Mouse (Mus musculus): ENCODE results near the gene Cd6. TPM values are rescaled to one million over a fixed set of nuclear protein-coding genes. Genes with fewer than 3 reads are reported as not detected.

Gene Cd6
- polyA plus RNA-seq, 1 experiment = 3.1 TPM

- WGBS = 80% methylated on average over 11 of the region's 11 CpGs
- no peaks in the 10 kb centered on the region for H3K36me3 ChIP-seq (ENCODE audit: control insufficient read depth, insufficient read depth, low read length)
- no peak overlapping the region for H3K27ac ChIP-seq (ENCODE audit: insufficient read depth, low read depth, low read length)
- H3K4me1 ChIP-seq (ENCODE audit: control insufficient read depth, insufficient read depth, low read length) = no peaks in the 10 kb centered on the region
- DNase-seq = no peak
- no peak overlapping the region for H3K4me3 ChIP-seq (ENCODE audit: insufficient read depth, low read depth, low read length)
- TF ChIP-seq POLR2A (IDR thresholded peaks at IDR 0.05; ENCODE audit: low read depth, low read length) (no peak), CTCF (conservative IDR thresholded peaks at IDR 0.05; ENCODE audit: insufficient read depth, insufficient read length, low read depth, low read length) (no peak)
- H3K27me3 ChIP-seq (replicated peaks; ENCODE audit: control insufficient read depth, insufficient read depth, low read length) = no peaks in the 10 kb centered on the region
Observed at GRCm38 (mm10) chr19:10809428-10810175, 20.3 kb downstream of the Cd6 start.

DNA sequence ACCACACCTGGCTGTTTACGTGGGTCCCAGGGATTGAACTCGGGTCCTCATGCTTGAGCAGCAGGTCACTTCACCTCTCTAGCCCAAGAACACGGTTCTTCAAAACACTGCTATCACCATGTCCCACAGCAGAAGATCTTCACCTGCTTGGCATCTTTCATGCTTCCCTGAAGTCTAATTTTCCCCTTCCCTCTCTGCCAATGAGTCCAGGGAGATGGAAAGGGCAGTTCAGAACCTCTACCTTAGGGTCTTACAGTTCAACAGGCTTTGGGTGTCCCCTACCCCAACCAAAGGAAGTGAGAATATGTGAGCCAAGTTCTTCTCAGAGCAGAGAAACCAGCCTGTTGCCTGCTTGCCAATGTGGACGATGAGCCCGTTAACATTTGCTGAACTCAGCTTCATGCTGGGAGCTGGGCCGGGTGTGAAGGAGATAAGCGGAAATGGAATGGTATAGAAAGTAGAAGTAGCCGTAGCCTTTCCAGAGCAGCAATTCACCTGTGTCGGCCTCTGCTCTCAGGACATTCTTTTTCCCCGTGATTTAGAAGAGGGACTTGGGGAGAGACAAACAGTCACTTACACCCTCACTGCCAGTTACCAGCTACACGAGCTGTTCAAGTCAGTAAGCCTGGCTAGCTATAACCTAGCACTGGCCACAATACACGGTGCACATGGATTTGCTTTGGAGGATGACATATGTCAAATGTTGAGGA lies 21.2 kb downstream of the Cd6 start:
- no peak overlapping the region for H3K27ac ChIP-seq (ENCODE audit: insufficient read depth, low read depth, low read length)

DNA sequence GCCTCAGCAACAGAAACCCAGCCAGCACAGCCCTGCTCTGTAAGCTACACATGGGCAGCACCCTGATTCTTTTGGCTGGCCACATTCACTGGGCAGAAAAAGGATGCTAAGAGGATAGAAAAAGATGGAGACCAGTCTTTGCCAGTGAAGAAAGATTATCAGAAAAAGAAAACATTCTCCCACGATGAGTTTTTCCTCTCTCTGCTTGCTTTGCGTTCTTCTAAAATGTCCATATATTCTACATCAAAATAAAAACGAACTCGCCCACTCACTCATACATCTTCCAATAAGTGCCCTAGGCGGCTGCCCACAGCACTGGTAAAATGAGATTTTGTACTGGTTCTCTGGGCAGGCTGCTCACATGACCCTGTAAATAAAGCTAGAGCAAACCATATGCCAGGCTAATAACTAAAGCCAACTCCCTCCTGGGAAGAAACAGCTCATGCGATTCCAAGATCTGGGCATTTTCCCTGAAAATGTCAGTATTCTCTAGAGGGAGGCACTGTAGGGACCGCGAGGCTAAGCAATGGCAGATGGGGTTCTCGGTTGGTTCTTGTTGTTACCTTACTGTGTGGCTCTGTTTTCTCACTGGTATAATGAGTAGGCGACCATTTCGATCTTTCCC lies 24.1 kb downstream of the Cd6 start:
- Histone ChIP-seq H3K4me3 (ENCODE audit: insufficient read depth, low read depth, low read length) (no peak overlapping the region), H3K27ac (ENCODE audit: insufficient read depth, low read depth, low read length) (no peak overlapping the region), H3K27me3 (replicated peaks; ENCODE audit: control insufficient read depth, insufficient read depth, low read length) (no peaks in the 10 kb centered on the region), H3K36me3 (ENCODE audit: control insufficient read depth, insufficient read depth, low read length) (no peaks in the 10 kb centered on the region), H3K4me1 (ENCODE audit: control insufficient read depth, insufficient read depth, low read length) (no peaks in the 10 kb centered on the region)
- TF ChIP-seq POLR2A (IDR thresholded peaks at IDR 0.05; ENCODE audit: low read depth, low read length) = no peak
- no peak for TF ChIP-seq CTCF (conservative IDR thresholded peaks at IDR 0.05; ENCODE audit: insufficient read depth, insufficient read length, low read depth, low read length)
- 75% methylated on average over 11 of the region's 11 CpGs for WGBS
- DNase-seq = no peak

More for the DNA sequence above, 21.2 kb downstream of the Cd6 start:
- 90% methylated on average over 12 of the region's 12 CpGs for WGBS
- Histone ChIP-seq H3K36me3 (ENCODE audit: control insufficient read depth, insufficient read depth, low read length) (no peaks in the 10 kb centered on the region), H3K27me3 (replicated peaks; ENCODE audit: control insufficient read depth, insufficient read depth, low read length) (no peaks in the 10 kb centered on the region), H3K4me3 (ENCODE audit: insufficient read depth, low read depth, low read length) (no peak overlapping the region), H3K4me1 (ENCODE audit: control insufficient read depth, insufficient read depth, low read length) (no peaks in the 10 kb centered on the region)
- no peak for TF ChIP-seq CTCF (conservative IDR thresholded peaks at IDR 0.05; ENCODE audit: insufficient read depth, insufficient read length, low read depth, low read length)
- TF ChIP-seq POLR2A (IDR thresholded peaks at IDR 0.05; ENCODE audit: low read depth, low read length) = no peak
- no peak for DNase-seq

- H3K27ac ChIP-seq (ENCODE audit: insufficient read depth, low read depth, low read length) = no peak overlapping the region
Observed at GRCm38 (mm10) chr19:10804850-10805660, 24.8 kb downstream of the Cd6 start.

DNA sequence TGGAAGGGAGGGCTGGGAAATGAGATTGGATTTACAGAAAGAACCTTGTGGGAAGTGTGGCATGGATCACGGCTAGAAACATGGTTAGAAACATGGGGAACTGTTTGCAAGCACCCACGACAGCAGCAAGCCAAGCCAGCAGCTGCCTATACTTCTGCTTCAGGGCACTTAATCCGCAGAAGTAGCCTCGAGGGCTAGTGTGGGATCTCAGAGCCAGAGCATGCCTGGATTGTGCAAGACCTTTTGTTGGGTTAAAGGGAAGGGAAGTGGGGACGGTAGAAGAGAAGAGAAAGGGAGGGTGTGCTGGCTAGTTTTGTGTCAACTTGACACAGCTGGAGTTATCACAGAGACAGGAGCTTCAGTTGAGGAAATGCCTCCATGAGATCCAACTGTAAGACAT lies 26.1 kb downstream of the Cd6 start:
- no peak for DNase-seq
- H3K4me3 ChIP-seq (ENCODE audit: insufficient read depth, low read depth, low read length) = no peak overlapping the region
- H3K27me3 ChIP-seq (replicated peaks; ENCODE audit: control insufficient read depth, insufficient read depth, low read length) = no peaks in the 10 kb centered on the region
- TF ChIP-seq CTCF (conservative IDR thresholded peaks at IDR 0.05; ENCODE audit: insufficient read depth, insufficient read length, low read depth, low read length) = no peak
- no peak for TF ChIP-seq POLR2A (IDR thresholded peaks at IDR 0.05; ENCODE audit: low read depth, low read length)
- no peaks in the 10 kb centered on the region for H3K36me3 ChIP-seq (ENCODE audit: control insufficient read depth, insufficient read depth, low read length)
- no peak overlapping the region for H3K27ac ChIP-seq (ENCODE audit: insufficient read depth, low read depth, low read length)
- no peaks in the 10 kb centered on the region for H3K4me1 ChIP-seq (ENCODE audit: control insufficient read depth, insufficient read depth, low read length)
- WGBS = 72% methylated on average over 5 of the region's 5 CpGs

More at GRCm38 (mm10) chr19:10804850-10805660, 24.8 kb downstream of the Cd6 start:
- Histone ChIP-seq H3K27me3 (replicated peaks; ENCODE audit: control insufficient read depth, insufficient read depth, low read length) (no peaks in the 10 kb centered on the region), H3K4me1 (ENCODE audit: control insufficient read depth, insufficient read depth, low read length) (no peaks in the 10 kb centered on the region), H3K36me3 (ENCODE audit: control insufficient read depth, insufficient read depth, low read length) (no peaks in the 10 kb centered on the region), H3K4me3 (ENCODE audit: insufficient read depth, low read depth, low read length) (no peak overlapping the region)
- TF ChIP-seq CTCF (conservative IDR thresholded peaks at IDR 0.05; ENCODE audit: insufficient read depth, insufficient read length, low read depth, low read length) (no peak), POLR2A (IDR thresholded peaks at IDR 0.05; ENCODE audit: low read depth, low read length) (no peak)
- DNase-seq = no peak
- WGBS = 94% methylated on average over 2 of the region's 2 CpGs

- H3K4me1 ChIP-seq (ENCODE audit: control insufficient read depth, insufficient read depth, low read length) = no peaks in the 10 kb centered on the region
Observed at GRCm38 (mm10) chr19:10801906-10802305, 28.0 kb downstream of the Cd6 start.

More at GRCm38 (mm10) chr19:10801906-10802305, 28.0 kb downstream of the Cd6 start:
- Histone ChIP-seq H3K27me3 (replicated peaks; ENCODE audit: control insufficient read depth, insufficient read depth, low read length) (no peaks in the 10 kb centered on the region), H3K27ac (ENCODE audit: insufficient read depth, low read depth, low read length) (no peak overlapping the region), H3K36me3 (ENCODE audit: control insufficient read depth, insufficient read depth, low read length) (no peaks in the 10 kb centered on the region), H3K4me3 (ENCODE audit: insufficient read depth, low read depth, low read length) (no peak overlapping the region)
- DNase-seq = no peak
- WGBS = 74% methylated on average over 6 of the region's 6 CpGs
- TF ChIP-seq CTCF (conservative IDR thresholded peaks at IDR 0.05; ENCODE audit: insufficient read depth, insufficient read length, low read depth, low read length) (no peak), POLR2A (IDR thresholded peaks at IDR 0.05; ENCODE audit: low read depth, low read length) (no peak)
